Mouse (Mus musculus) spleen, postnatal 14 days (tissue): ENCODE results near the gene Stk10.

Experiments
- DNase-seq, 2 experiments: peaks; one replicate each; pipeline ENCODE4 v3.0.0; 2021 to 2022; ENCODE audit warnings: low spot score in 2 of 2

Gene Stk10

GRCm38 (mm10) chr11:32629713-32630211 is 96.7 kb downstream of the Stk10 start:
- DNase-seq = no peak

DNA sequence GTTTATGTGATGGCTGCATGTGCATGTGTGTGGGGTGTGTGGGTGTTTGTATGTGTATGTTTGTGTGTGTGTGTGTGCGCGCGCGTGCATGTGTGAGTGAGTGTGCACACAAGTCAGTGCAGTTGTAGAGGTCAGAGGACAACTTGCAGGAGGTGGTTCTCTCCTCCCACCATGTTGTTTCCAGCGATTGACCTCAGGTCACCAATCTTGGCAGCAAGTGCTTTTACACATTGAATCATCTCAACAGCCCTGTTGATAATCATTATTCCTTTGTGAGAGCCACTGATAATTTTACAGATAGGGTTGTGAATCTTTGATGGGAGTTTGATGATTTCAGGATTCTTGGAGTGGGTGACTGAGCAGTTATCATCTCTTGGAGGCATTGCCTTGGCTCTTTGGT is 99.6 kb downstream of the Stk10 start:
- DNase-seq = no peak

- no peak for DNase-seq
Measured at GRCm38 (mm10) chr11:32633542-32633941, 100.4 kb downstream of the Stk10 start.

DNA sequence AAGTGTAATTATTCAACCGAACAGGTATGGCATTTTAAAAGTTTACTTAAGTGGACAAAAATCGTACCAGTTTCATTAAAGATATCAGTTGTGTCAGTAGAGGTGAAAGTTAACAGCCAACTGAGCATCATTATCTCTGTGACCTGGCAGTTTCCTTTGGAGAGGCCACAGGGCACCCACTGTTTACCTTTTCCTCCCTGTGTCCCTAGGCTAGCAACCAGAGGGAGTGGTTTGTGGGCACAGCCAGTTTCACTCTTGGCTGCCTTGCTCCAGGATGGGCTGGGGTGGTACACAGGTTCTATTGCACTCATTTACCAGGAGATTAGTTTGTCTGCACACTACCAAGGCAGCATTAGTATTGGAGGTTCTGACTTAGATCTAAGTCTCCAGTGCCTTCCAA is 101.0 kb downstream of the Stk10 start:
- DNase-seq = no peak

- DNase-seq = no peak
Measured at GRCm38 (mm10) chr11:32634842-32635241, 101.7 kb downstream of the Stk10 start.

DNA sequence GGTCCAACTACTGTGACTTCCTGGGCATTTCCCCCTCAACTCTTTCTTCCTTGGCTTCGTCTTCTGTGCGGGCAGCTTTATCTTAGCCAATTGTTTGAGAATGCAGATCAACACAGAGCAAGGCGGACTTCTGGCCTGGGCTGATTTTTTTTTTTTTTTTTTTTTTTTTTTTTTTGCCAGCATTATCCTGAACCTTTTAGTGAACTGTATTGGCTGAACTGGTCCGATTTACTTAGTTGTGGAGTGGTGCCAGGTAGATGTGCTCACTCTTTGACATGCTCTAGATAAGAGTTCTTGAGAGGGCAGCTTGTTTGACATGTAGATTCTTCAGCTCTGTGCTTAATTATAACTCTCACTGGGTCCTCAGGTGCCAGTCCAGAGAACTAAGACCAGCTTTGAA is 103.2 kb downstream of the Stk10 start:
- DNase-seq = no peak

- no peak for DNase-seq
Measured at GRCm38 (mm10) chr11:32638521-32639255, 105.6 kb downstream of the Stk10 start.

- no peak for DNase-seq
Measured at GRCm38 (mm10) chr11:32640617-32641016, 107.5 kb downstream of the Stk10 start.

- peak; percentile 86 to 90 for DNase-seq
Measured at GRCm38 (mm10) chr11:32642249-32642876, 109.3 kb downstream of the Stk10 start, which contains the start of gene Fbxw11. Gene Fbxw11 (plus strand): TSS chr11:32642724.

DNA sequence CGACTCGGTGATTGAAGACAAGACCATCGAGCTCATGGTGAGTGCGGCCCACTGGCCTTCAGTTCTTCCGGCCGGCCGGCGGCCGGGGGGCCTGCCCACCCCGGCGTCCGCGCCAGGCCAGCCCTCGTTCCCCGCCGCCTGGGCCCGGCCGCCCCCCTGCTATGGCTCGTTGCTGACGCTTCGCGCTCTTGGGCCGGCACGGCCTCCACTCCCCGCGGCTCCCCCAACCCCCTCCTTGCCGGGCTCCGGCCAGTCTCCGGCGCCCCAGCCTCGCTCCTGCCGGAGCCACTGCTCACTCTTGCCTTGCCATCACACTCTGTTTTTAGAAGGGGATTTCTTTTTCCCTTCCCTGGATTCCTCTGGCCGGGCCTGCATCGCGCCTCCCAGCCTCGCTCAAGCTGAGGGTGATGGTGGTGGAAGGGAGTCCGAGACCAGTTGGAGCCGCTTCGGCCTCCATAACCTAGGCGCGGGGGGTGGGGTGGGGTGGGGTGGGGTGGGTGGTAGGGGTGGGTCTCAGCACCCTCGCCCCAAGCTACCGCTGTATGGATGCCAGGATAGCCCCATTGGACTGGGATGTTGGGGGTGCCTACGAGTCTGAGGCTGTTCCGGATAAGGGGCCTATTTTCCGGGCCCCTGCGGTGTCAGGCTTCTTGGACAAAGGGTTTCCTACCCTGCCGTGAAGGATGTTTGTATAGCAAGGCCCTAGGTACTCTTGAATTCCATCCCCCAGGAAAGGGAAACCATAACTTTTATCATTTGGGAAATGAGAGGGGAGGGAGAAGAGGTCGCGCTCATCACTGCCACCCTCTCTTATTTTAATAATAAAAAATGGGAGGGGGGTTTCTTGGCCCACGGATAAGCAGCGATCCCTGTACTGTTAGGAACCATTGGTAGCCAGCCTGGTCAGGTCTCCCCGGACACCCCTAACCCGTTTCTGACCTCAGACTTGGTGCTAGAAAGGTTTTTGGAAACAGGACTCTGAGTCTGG is 110.1 kb downstream of the Stk10 start:
- peak in 1 of 2 experiments; percentile 18 for DNase-seq

GRCm38 (mm10) chr11:32644010-32644409 is 110.9 kb downstream of the Stk10 start:
- DNase-seq = no peak

- DNase-seq = no peak
Measured at GRCm38 (mm10) chr11:32647265-32647664, 114.2 kb downstream of the Stk10 start.

GRCm38 (mm10) chr11:32650236-32650749 is 117.2 kb downstream of the Stk10 start:
- no peak for DNase-seq

DNA sequence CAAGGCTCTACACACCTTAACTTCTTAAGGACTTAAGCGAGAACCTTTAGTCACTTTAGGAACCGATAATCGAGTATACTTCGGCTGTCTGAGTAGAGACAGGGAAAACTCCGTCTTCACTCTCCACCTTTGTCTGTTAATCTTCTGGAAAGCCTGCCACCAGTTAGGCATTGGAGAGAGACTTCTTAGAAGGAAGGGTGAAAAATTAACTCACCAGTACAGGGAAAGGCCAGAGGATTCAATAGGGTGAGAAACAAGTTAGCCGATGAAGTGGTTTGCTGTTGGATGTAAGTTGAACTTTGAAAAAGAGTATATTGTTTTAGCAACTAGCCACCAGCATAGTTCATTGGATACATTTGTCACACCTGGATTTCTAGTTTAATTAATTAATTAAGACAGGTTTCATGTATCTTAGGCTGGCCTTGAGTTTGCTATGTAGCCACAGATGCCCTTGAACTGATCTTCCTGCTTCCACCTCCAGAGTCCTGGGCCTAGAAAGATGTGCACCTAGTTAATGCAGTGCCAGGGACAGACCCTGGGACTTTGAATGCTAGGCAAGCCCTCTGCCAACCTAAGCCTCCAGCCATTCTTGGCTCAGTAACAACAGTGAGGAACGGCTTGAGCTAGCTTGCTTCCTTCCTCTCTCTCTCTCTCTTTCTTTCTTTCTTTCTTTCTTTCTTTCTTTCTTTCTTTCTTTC is 117.9 kb downstream of the Stk10 start:
- no peak for DNase-seq

GRCm38 (mm10) chr11:32651723-32652122 is 118.6 kb downstream of the Stk10 start:
- DNase-seq = no peak

GRCm38 (mm10) chr11:32662082-32662656 is 129.1 kb downstream of the Stk10 start:
- DNase-seq = no peak

DNA sequence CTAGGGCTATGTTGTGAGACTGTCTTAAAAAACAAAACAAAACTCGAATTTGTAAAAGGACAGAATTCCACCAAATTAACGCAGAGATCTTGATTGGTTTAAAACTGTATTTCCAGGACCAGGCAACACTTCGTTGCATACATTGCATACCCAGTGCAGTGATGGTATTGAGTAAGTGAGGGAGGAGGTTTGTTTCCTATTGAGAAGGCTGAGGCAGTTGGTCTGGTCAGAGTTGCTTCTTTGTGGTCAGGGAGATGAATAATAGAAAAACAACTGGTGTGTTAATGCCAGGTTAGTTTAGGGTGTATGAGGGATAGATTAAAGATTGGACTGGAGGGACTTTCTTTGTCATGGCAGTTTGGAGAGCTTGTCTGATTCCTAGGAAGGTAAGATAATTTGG is 132.5 kb downstream of the Stk10 start:
- no peak for DNase-seq

GRCm38 (mm10) chr11:32666983-32667382 is 133.9 kb downstream of the Stk10 start:
- no peak for DNase-seq

DNA sequence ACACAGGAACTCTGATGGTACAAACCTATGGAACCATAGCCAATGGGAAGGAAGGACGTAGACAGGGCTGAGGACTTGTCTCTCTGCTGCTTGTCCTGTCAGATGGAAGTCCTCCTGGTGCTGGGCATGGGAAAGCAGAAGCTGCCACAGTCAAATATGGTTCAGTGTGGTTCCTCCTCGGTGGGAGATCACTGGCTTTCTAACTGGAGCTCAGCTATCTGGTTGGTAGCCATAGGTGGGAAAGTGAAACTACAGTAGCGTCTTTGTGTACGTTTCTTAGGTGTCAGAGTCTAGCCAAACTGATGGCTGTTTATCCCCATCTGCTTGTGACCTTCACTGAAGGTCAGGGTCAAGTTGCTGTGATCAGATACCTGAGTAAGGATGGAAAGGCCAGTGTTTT is 138.4 kb downstream of the Stk10 start:
- no peak for DNase-seq
